Mouse (Mus musculus) brain, embryonic 14.5 days (tissue): Measurements from ENCODE around the gene Cfap61. TPM values are rescaled to one million over a fixed set of nuclear protein-coding genes. Genes with fewer than 3 reads are reported as not detected.

Source experiments
- DNase-seq: peaks from one replicate; pipeline ENCODE4 v3.0.0-alpha.2; 2011; ENCODE audit warnings: low read depth
- CTCF ChIP-seq: fragments of 200-500 bp; IDR thresholded peaks from 2 replicates; pipeline ENCODE4 v1.5.1; 2012; ENCODE audit warnings: inconsistent platforms, mild to moderate bottlenecking, moderate library complexity, borderline replicate concordance; ENCODE audit not compliant: insufficient read depth, insufficient read length; ENCODE audit errors: extremely low read depth
- POLR2A ChIP-seq: fragments of 200-500 bp; IDR thresholded peaks from 2 replicates; pipeline ENCODE4 v1.6.1; 2012; ENCODE audit warnings: mild to moderate bottlenecking, inconsistent platforms, borderline replicate concordance; ENCODE audit not compliant: poor library complexity, insufficient read depth, insufficient read length, severe bottlenecking; ENCODE audit errors: extremely low read depth
- polyA plus RNA-seq: library from polyadenylated mRNA; depleted of rRNA; stranded (reverse); fragments of >200 nt; gene quantifications from 2 replicates; pipeline ENCODE4 v1.2.3, GENCODE M21; 2012

Gene Cfap61
- polyA plus RNA-seq, 1 experiment = 2.9 TPM

- peak; percentile 79 for DNase-seq
- TF ChIP-seq POLR2A (no peak), CTCF (no peak)
Measured at GRCm38 (mm10) chr2:146174173-146174572, 239.6 kb downstream of the Cfap61 start.

DNA sequence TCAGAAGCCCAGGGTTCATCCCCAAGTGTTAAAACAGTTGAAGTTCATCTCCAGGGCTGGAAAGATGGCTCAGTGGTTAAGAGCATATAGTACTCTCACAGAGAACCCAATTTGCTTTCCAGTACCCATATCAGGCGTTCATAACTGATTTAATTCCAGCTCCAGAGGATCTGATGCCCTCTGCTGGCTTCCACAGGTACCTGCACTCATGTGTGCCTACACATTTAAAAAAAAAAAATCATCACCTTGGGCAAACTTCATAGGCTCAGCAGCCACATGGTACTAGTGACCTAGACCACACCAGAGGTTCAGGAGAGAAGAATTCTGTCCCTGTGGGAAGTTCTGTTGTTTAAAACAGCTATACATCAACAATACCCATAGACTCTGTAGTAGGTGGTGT, 244.1 kb downstream of the Cfap61 start:
- no peak for DNase-seq
- TF ChIP-seq POLR2A (no peak), CTCF (no peak)

DNA sequence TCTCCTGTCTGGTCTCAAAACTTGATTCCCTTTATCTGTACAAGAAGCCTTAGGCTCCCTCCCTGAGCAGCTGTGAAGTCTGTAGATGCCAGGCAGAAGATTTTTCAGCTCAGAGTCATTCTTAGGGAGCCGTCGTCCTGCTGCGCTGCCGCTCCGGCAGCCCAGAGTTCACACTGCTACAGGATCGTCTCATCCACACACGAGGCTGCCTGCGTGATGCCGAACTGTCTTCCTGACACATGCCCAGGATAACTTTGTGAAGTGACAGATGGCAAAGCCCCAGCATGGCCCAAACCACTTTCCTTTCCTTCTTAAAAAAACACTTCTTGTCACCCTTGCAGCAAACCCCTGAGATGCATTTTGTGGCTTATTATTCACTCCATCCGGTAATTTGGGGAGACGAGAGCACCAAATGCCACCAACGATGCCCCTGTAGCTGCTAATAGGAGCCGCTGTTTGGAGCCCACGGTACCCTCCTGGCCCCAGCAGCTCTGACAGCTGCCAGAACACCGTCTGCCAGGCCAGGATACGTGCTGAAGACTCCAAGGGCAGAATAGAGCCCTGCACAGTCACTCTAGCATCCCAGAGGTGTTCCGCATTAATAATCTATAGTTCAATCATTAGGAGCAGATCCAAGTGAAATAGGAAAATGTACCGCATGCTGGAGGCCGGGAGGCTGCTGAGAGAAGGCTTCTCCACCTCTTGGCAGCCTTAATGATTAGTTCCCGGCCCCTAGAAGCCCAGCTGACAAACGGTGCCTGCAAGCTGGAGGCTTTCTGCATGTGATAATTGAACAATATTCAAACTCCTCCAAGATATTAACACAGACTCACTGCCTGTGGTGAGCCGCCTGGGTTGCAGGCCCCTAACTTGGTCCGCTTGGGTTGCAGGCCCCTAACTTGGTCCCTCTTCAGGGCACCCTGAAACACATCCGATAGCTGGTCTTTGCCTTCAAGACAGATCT, 249.5 kb downstream of the Cfap61 start:
- TF ChIP-seq CTCF (no peak), POLR2A (no peak)
- DNase-seq = peak; percentile 79

DNA sequence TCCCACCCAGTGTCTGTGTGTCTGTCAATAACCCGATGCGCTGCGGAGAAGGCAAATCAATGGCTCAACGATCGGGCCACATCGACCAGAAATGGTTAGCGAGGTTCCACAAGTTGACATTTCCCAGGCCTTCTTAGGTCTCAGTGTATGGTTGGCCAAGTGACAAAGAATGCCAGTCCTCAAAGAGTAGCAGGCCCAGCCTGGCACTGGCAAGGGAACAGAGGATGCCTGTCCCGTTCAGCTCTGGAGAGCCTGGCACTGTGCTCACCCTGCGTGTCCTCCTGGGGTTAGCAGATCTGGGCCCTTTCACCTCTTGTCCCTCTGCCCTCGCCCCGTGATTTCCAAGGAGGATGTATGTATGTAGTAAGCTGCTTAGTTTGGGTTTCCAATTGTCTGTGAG, 261.5 kb downstream of the Cfap61 start:
- TF ChIP-seq CTCF (no peak), POLR2A (no peak)

GRCm38 (mm10) chr2:146197947-146198346, 263.4 kb downstream of the Cfap61 start:
- no peak for TF ChIP-seq CTCF
- TF ChIP-seq POLR2A = no peak
- no peak for DNase-seq

More for the DNA sequence above, 261.5 kb downstream of the Cfap61 start:
- DNase-seq = peak; percentile 38

- TF ChIP-seq POLR2A (no peak), CTCF (no peak)
- DNase-seq = no peak
Measured at GRCm38 (mm10) chr2:146210968-146211367, 276.4 kb downstream of the Cfap61 start.

DNA sequence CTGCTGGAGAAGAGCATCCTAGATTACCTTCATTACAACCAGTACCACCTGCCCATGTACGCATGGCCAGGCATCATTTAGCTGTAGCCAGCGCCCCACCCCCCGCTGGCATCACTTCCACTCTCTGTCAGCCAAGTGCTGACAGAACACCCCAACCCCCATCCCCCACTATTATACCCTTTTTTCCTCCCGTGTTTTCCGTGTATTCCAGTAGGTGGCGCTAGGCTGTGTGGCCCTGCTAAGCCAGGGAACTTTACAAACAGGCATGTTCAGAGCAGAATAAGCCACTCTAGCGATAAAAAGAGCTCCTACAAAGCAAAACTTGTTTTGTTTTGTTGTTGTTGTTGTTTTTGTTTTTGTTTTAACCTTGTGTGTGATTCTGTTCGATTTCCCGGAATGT, 280.1 kb downstream of the Cfap61 start:
- TF ChIP-seq POLR2A (no peak), CTCF (peak; percentile 83; the same call in 1 of the 2 replicates)
- peak; percentile 93 for DNase-seq

- peak; percentile 65 for DNase-seq
Measured at GRCm38 (mm10) chr2:146216111-146217064, 281.8 kb downstream of the Cfap61 start.

GRCm38 (mm10) chr2:146217227-146217980, 282.8 kb downstream of the Cfap61 start:
- DNase-seq = peak; percentile 95
- no peak for TF ChIP-seq POLR2A
- no peak for TF ChIP-seq CTCF

More at GRCm38 (mm10) chr2:146216111-146217064, 281.8 kb downstream of the Cfap61 start:
- TF ChIP-seq POLR2A (no peak), CTCF (no peak)

DNA sequence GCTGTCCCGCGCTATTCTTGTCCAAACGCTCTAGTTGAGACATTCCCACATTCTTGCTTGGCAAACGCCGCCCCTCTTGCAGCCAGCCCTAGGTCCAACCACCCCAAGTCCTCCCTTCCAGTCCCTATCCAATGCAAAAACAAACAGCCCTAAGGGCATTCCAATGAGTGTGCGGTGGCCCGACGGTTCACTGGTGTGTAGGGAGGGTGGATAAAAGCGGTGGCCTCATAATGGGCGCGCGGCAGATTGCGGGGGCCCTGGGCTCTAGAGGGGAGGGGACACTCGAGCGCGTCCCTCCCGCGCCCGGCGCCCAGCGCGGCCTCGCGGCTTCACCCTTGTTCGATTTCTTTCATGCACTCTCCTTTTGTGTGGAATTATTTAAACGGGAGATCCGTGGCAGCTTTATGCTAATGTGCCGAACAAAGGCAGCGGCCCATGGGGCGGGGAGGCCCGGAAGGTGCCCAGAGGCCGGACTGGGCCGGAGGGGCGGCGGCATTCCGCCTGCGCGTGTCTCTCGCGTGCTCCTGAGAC, 283.6 kb downstream of the Cfap61 start:
- no peak for TF ChIP-seq CTCF
- TF ChIP-seq POLR2A = no peak
- peak; percentile 90 for DNase-seq

DNA sequence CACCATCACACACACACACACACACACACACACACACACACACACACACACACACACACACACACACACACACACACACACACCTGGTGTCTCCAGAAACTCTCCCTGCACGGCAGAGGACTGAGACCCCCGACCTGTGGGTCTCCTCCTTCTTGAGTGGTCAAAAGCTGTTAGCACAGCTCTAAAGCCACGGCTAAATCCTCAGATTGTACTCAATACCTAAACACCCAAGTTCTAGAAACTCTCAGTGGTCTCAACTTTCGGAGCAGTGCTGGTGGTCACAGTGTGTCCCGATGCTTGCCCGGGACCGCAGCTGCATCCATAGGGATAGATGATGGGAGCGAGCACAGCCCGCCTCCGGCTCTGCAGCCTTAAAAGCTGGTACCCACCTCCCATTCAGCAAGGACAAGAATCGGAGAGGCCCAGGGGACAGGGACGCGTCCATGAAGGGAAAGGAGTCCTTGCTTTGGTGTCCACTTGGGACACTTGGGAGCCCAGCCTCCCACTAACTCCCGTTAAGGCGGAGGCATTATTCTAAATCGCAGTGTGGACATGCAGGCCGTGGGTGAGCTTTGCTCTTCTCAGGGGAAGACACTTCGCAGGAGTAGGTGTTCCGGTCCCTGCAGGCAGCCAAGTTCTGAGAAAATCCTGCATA, 284.4 kb downstream of the Cfap61 start:
- no peak for TF ChIP-seq CTCF
- no peak for TF ChIP-seq POLR2A
- DNase-seq = peak; percentile 59
